Mouse (Mus musculus) liver, embryonic 13.5 days (tissue): ENCODE data around the gene Tubgcp6. TPM values are rescaled to one million over a fixed set of nuclear protein-coding genes. Genes with fewer than 3 reads are reported as not detected.

Experiments
- ATAC-seq: fragments of 200-750 bp; cut with Nextera tagmentation; 2 replicates; pipeline ENCODE4 v1.8.0; 2017; ENCODE audit warnings: low read depth, mild to moderate bottlenecking, moderate number of reproducible peaks, moderate library complexity
- DNase-seq: peaks from one replicate; pipeline ENCODE4 v3.0.0; 2022
- H3K27ac ChIP-seq: fragments of 300-500 bp; sonication (generic); 2 replicates; pipeline ENCODE4 v1.5.1; 2015; ENCODE audit warnings: moderate library complexity, mild to moderate bottlenecking, inconsistent platforms
- H3K27me3 ChIP-seq: fragments of 300-500 bp; sonication (generic); 2 replicates; pipeline ENCODE4 v1.6.1; 2015; ENCODE audit warnings: mild to moderate bottlenecking, inconsistent platforms
- H3K36me3 ChIP-seq: fragments of 300-500 bp; sonication (generic); 2 replicates; pipeline ENCODE4 v1.6.1; 2015; ENCODE audit warnings: mild to moderate bottlenecking, inconsistent platforms
- H3K4me1 ChIP-seq: fragments of 300-500 bp; sonication (generic); replicated peaks from 2 replicates; pipeline ENCODE4 v1.6.1; 2015; ENCODE audit warnings: inconsistent platforms
- H3K4me2 ChIP-seq: fragments of 300-500 bp; sonication (generic); 2 replicates; pipeline ENCODE4 v1.6.1; 2015; ENCODE audit warnings: inconsistent platforms, mild to moderate bottlenecking, moderate library complexity
- H3K4me3 ChIP-seq: fragments of 300-500 bp; sonication (generic); replicated peaks from 2 replicates; pipeline ENCODE4 v1.5.1; 2015; ENCODE audit warnings: mild to moderate bottlenecking, inconsistent platforms
- H3K9ac ChIP-seq: fragments of 300-500 bp; sonication (generic); 2 replicates; pipeline ENCODE4 v1.6.1; 2015; ENCODE audit warnings: mild to moderate bottlenecking, inconsistent platforms
- H3K9me3 ChIP-seq: fragments of 300-500 bp; sonication (generic); replicated peaks from 2 replicates; pipeline ENCODE4 v1.6.1; 2016; ENCODE audit warnings: inconsistent platforms
- WGBS: fragments of 180-500 bp; shearing (Covaris S2); methylation state at CpG from one replicate; pipeline ENCODE4 v1.1.7; 2015; ENCODE audit not compliant: insufficient replicate concordance; 5-methylcytosine and 5-hydroxymethylcytosine counted together
- polyA plus RNA-seq: library from polyadenylated mRNA; unstranded; fragments of >200 nt; fragmentation: Nextera tagmentation; extraction: Ambion mirVana; gene quantifications from 2 replicates; pipeline ENCODE4 v1.2.1, GENCODE M21; 2015

Gene Tubgcp6
- polyA plus RNA-seq, 1 experiment from 2014 or later = 6.5 TPM

DNA sequence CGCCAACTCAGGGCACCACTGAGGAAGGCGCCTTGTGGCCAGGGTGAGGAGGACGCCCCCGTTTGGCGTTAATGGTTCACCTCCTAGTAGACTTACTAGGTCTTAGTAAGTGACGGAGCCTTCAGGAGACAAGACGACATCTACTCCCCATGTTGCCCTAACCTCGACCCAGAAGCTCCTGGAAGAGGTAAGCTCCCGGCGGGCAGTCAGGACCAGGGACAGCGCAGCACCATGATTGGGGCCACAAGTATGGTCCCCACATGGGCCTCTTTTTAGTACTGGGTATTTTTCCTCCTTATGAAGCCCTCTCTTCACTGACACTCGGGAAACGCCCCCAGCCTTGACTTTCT is 27.1 kb upstream of the Tubgcp6 start:
- Histone ChIP-seq H3K4me3 (peak overlapping the region; percentile 62), H3K4me1 (peaks cover 30% of the 10 kb centered on the region), H3K36me3 (no peaks in the 10 kb centered on the region), H3K4me2 (peak overlapping the region; percentile 79), H3K9me3 (no peaks in the 10 kb centered on the region), H3K27ac (no peak overlapping the region), H3K27me3 (peaks cover 60% of the 10 kb centered on the region), H3K9ac (no peak overlapping the region)
- WGBS = 2% methylated on average over 13 of the region's 13 CpGs
- DNase-seq (peak; percentile 34), ATAC-seq (peak; percentile 6; the same call in 1 of the 2 replicates)

DNA sequence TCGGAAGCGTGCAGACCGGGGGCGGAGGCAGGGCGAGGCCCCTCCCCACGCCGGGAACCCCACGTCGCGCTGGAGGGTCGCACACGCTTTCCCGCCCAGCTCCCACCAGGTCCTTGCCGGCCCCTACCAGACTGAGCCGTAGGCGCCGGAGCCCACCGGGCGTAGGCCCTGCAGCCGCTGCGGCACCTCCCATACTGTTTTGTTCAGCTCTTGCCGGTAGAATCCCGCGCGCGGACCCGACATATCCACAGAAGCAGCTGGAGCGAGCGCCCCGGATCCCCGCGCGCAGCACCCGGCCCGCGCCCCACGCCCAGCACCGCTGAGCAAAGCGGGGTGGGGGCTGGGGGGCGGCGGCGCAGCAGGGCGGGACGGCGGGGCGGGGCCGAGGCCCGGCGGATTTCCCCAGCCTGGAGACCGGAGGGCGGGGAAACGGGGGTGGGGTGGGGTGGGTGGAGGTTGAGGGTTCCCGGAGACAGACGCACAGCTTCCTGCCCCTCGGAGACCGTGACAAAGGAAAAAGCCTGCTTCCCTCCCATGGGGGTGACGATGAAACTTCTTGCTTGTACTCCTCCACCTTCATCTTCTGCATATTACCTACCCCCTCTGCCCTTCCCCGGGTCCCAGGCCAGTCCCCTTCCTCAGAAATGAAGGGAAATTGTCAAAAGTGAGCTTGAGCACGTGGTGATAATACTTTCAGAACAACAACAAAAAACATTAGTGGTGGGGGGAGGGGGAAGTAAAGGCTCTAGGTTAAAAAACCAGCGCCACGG is 26.5 kb upstream of the Tubgcp6 start, which contains the start of gene Mapk11:
TSS of gene Mapk11 (minus strand) at position 358 of the 770 bp plus-strand sequence.
- peaks cover 30% of the 10 kb centered on the region for H3K4me1 ChIP-seq
- H3K36me3 ChIP-seq = no peaks in the 10 kb centered on the region
- H3K9me3 ChIP-seq = no peaks in the 10 kb centered on the region
- peak; percentile 50 for ATAC-seq
- peak within 1 kb of the TSS; percentile 62 for H3K4me3 ChIP-seq
- no peak within 1 kb of the TSS for H3K27ac ChIP-seq
- under 1% methylated on average over 60 of the region's 61 CpGs for WGBS
- H3K4me2 ChIP-seq = peak within 1 kb of the TSS; percentile 79
- H3K27me3 ChIP-seq = peaks cover 66% of the 10 kb centered on the region
- H3K9ac ChIP-seq = peak within 1 kb of the TSS; percentile 61
- no peak for DNase-seq

DNA sequence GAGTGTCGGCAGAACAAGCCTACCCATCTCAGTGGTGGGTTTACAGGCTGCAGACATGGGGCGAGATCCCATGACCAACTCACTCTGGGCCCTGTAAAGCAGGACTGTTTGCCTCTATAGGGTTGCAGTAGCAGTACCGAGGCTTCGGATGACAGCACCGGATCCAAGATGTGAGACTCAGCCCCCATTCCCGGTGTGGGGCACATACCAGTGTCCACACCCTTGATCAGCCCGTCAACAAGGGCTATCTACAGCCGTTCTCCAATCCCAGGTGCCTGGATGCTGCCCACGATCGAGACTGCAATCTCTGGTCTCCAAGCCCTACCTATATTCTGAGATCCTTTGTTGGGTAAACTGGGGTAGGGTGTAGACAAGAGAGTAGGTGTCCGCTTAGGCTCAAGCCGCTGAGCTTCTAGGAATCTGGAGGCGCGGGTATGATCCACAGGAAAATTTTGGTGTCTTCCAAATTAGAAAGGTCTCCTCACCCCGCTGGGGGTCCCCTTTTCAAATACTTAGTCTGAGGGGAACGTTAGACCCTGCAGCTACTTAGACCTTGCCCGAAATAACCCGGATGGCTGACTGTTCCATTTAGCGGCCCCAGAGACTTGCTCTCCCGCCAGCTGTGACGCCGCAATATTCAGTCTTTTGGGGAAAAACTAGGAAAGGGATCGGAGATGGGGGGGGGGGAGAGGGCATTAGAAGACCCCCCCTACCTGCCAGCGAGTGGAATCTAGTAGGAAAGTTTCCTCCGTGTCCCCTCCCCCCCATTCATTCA is 25.8 kb upstream of the Tubgcp6 start:
- ATAC-seq = no peak
- Histone ChIP-seq H3K4me1 (peaks cover 30% of the 10 kb centered on the region), H3K9ac (peak overlapping the region; percentile 61), H3K4me3 (peak overlapping the region; percentile 62), H3K27me3 (peaks cover 73% of the 10 kb centered on the region), H3K9me3 (no peaks in the 10 kb centered on the region), H3K36me3 (no peaks in the 10 kb centered on the region), H3K4me2 (peak overlapping the region; percentile 79), H3K27ac (no peak overlapping the region)
- no peak for DNase-seq
- WGBS = 7% methylated on average over 25 of the region's 25 CpGs

DNA sequence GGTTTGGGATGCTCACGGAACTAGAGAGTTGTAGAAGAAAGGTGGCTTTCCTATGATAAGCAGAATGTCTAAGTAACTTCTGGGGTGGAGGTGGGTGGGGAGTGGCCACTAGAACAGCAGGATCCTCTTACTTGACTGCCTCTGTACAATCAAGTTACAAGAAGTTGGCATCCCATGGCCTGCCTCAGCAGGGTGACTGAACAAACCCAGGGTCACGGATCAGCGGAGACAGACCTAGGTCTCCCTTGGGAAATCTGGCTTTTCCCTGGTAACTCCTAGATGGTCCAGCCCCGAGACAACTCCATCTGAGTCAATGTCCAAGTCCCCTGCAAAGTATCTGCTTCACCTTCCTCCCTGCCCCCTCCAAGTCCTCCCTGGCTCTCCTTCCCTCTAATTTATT is 25.0 kb upstream of the Tubgcp6 start:
- no peak for DNase-seq
- H3K27ac ChIP-seq = no peak overlapping the region
- peaks cover 81% of the 10 kb centered on the region for H3K27me3 ChIP-seq
- no peak for ATAC-seq
- no peak overlapping the region for H3K4me2 ChIP-seq
- H3K4me1 ChIP-seq = peaks cover 30% of the 10 kb centered on the region
- WGBS = 45% methylated on average over 4 of the region's 4 CpGs
- no peaks in the 10 kb centered on the region for H3K9me3 ChIP-seq
- H3K9ac ChIP-seq = no peak overlapping the region
- no peaks in the 10 kb centered on the region for H3K36me3 ChIP-seq
- H3K4me3 ChIP-seq = no peak overlapping the region

- no peak for DNase-seq
- Histone ChIP-seq H3K4me2 (no peak overlapping the region), H3K9me3 (no peaks in the 10 kb centered on the region), H3K4me3 (no peak overlapping the region), H3K4me1 (peaks cover 30% of the 10 kb centered on the region), H3K27ac (no peak overlapping the region), H3K9ac (no peak overlapping the region), H3K36me3 (no peaks in the 10 kb centered on the region), H3K27me3 (peaks cover 86% of the 10 kb centered on the region)
- 17% methylated on average over 10 of the region's 10 CpGs for WGBS
- ATAC-seq = no peak
Observed at GRCm38 (mm10) chr15:89147456-89147855, 24.5 kb upstream of the Tubgcp6 start.

DNA sequence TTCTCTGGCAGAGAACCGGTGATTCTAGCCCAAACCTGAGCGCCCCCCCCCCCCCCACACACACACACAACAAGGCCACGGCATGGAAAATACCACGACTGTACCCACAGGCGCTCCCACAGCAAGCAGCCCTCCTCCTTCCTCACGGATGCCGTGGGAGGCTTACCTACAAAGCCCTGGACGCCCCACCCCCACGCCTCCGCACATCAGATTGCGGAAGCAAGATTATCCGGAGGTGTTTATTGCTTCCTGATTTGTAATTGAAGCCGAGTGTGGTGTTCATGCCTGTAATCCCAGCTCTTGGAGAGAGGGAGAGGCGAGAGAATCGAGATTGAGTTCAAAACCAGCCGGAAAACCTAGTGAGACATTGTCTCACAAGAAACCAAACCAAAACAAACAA is 24.1 kb upstream of the Tubgcp6 start:
- Histone ChIP-seq H3K4me3 (no peak overlapping the region), H3K27me3 (peaks cover 90% of the 10 kb centered on the region), H3K9ac (no peak overlapping the region), H3K36me3 (no peaks in the 10 kb centered on the region), H3K9me3 (no peaks in the 10 kb centered on the region), H3K4me1 (peaks cover 30% of the 10 kb centered on the region), H3K27ac (no peak overlapping the region), H3K4me2 (peak overlapping the region; percentile 33)
- ATAC-seq (no peak), DNase-seq (no peak)
- 5% methylated on average over 14 of the region's 16 CpGs for WGBS

- H3K9ac ChIP-seq = no peak overlapping the region
- WGBS = 4% methylated on average over 27 of the region's 27 CpGs
- peaks cover 95% of the 10 kb centered on the region for H3K27me3 ChIP-seq
- no peaks in the 10 kb centered on the region for H3K36me3 ChIP-seq
- H3K4me1 ChIP-seq = peaks cover 30% of the 10 kb centered on the region
- 0 out of 2 replicates have a peak, but pooled peaks have one; percentile 22 for ATAC-seq
- H3K4me3 ChIP-seq = no peak overlapping the region
- H3K9me3 ChIP-seq = no peaks in the 10 kb centered on the region
- H3K27ac ChIP-seq = no peak overlapping the region
- DNase-seq = no peak
- peak overlapping the region; percentile 33 for H3K4me2 ChIP-seq
Observed at GRCm38 (mm10) chr15:89146537-89146936, 23.6 kb upstream of the Tubgcp6 start.

DNA sequence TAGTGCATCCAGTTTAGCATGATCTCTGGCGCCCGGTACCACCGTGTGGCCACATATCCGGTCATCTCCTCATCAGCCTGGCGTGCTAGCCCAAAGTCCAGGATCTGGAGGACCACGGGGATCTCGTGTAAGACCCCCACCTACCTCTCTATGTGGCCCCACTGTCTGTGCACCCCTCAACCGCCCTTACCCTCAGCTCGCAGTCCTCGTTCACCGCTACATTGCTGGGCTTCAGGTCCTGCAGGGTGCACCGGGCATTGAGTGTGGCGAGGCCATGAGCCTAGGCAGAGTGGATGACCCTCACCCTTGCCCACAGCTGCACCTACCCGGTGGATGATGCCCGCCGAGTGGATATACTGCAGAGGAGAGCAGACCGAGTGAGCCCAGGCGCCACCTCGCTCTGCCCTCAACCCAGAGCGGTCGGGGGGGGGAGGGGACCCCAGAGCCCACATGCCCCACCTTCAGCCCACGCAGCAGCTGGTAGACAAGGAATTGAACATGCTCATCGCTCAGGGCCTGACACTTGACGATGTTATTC is 23.0 kb upstream of the Tubgcp6 start:
- Histone ChIP-seq H3K4me2 (no peak overlapping the region; the same call in 1 of the 2 replicates), H3K4me1 (peaks cover 31% of the 10 kb centered on the region), H3K4me3 (no peak overlapping the region), H3K9ac (no peak overlapping the region), H3K36me3 (no peaks in the 10 kb centered on the region), H3K9me3 (no peaks in the 10 kb centered on the region), H3K27ac (no peak overlapping the region), H3K27me3 (peaks cover 100% of the 10 kb centered on the region)
- 62% methylated on average over 24 of the region's 24 CpGs for WGBS
- DNase-seq (no peak), ATAC-seq (no peak)

- Histone ChIP-seq H3K36me3 (no peaks in the 10 kb centered on the region), H3K27me3 (peaks cover 100% of the 10 kb centered on the region), H3K9ac (no peak overlapping the region), H3K9me3 (no peaks in the 10 kb centered on the region), H3K27ac (no peak overlapping the region), H3K4me2 (no peak overlapping the region), H3K4me1 (peaks cover 39% of the 10 kb centered on the region), H3K4me3 (no peak overlapping the region)
- DNase-seq (no peak), ATAC-seq (no peak)
- WGBS = 54% methylated on average over 11 of the region's 11 CpGs
Observed at GRCm38 (mm10) chr15:89144965-89145364, 22.1 kb upstream of the Tubgcp6 start.

- H3K4me3 ChIP-seq = no peak overlapping the region
- peaks cover 23% of the 10 kb centered on the region for H3K4me1 ChIP-seq
- H3K9me3 ChIP-seq = no peaks in the 10 kb centered on the region
- ATAC-seq = no peak
- H3K9ac ChIP-seq = no peak overlapping the region
- H3K27me3 ChIP-seq = peaks cover 100% of the 10 kb centered on the region
- no peak for DNase-seq
- H3K27ac ChIP-seq = no peak overlapping the region
- WGBS = 40% methylated on average over 2 of the region's 2 CpGs
- H3K4me2 ChIP-seq = no peak overlapping the region
- H3K36me3 ChIP-seq = no peaks in the 10 kb centered on the region
Observed at GRCm38 (mm10) chr15:89143134-89143533, 20.2 kb upstream of the Tubgcp6 start.

- Histone ChIP-seq H3K4me3 (no peak overlapping the region), H3K9ac (no peak overlapping the region), H3K27ac (no peak overlapping the region), H3K27me3 (peaks cover 98% of the 10 kb centered on the region), H3K4me2 (no peak overlapping the region), H3K36me3 (no peaks in the 10 kb centered on the region), H3K4me1 (peaks cover 20% of the 10 kb centered on the region), H3K9me3 (no peaks in the 10 kb centered on the region)
- ATAC-seq (no peak), DNase-seq (no peak)
- 17% methylated on average over 4 of the region's 4 CpGs for WGBS
Observed at GRCm38 (mm10) chr15:89141905-89142304, 19.0 kb upstream of the Tubgcp6 start.
